Mouse (Mus musculus) gastrocnemius, postnatal 25 days (tissue): Measurements from ENCODE around the gene Pus1. TPM values are rescaled to one million over a fixed set of nuclear protein-coding genes. Genes with fewer than 3 reads are reported as not detected.

ENCODE experiments used
- total RNA-seq, 2 experiments: library from RNA; stranded (reverse); gene quantifications; 1 replicate in 1 of 2; 2 replicates in 1 of 2; pipeline ENCODE4 v1.2.3; 2021

The Pus1 gene
- total RNA-seq, 2 experiments from 2014 or later: 9.8 to 10.8 TPM

Other genes starting within 250 kb of the Pus1 start
- gene Galnt9, start 236.3 kb downstream of the Pus1 start, total RNA-seq: not detected
- 10 to 100 TPM; 12.0 to 12.8 TPM for gene Noc4l, start 127.2 kb downstream of the Pus1 start, total RNA-seq
- 1 to 10 TPM; 6.4 to 7.7 TPM for gene Ddx51, start 127.2 kb downstream of the Pus1 start, total RNA-seq
- 10 to 100 TPM; 23.0 to 25.9 TPM for gene Ep400, start 9.9 kb downstream of the Pus1 start, total RNA-seq
- 10 to 100 TPM; 33.0 to 43.3 TPM for gene Ulk1, start 29.4 kb upstream of the Pus1 start, total RNA-seq
- gene Hscb, start 59.1 kb upstream of the Pus1 start, total RNA-seq: 10 to 100 TPM in 1 of 2 experiments, 1 to 10 TPM in 1; 9.7 to 12.5 TPM
- gene Chek2, start 59.3 kb upstream of the Pus1 start, total RNA-seq: 1 to 10 TPM; 1.4 to 1.5 TPM
- 10 to 100 TPM; 12.4 to 15.0 TPM for gene Ttc28, start 99.1 kb upstream of the Pus1 start, total RNA-seq